Mouse (Mus musculus): ENCODE measurements around the gene Ctc1.
"Not testable (repeated sequence)": the region's sequence is repeated elsewhere in the genome, so short reads cannot be mapped to it uniquely, and the experiment has no call there.

Ctc1 gene

GRCm38 (mm10) chr11:69008182-69009121 lies 7.3 kb upstream of the Ctc1 start, which contains the start of gene Pfas:
Gene Pfas, minus strand, starts transcription at chr11:69008460.
- DNase-seq (ENCODE audit: low spot score) = peak; percentile 93

- no peak for DNase-seq (ENCODE audit: low spot score)
Measured at GRCm38 (mm10) chr11:69009508-69009907, 6.2 kb upstream of the Ctc1 start.

- DNase-seq (ENCODE audit: low spot score) = no peak
Measured at GRCm38 (mm10) chr11:69010400-69011323, 5.0 kb upstream of the Ctc1 start.

- DNase-seq (ENCODE audit: low spot score) = not testable (repeated sequence)
Measured at GRCm38 (mm10) chr11:69011445-69011844, 4.3 kb upstream of the Ctc1 start.

- peak; percentile 72 for DNase-seq (ENCODE audit: low spot score)
Measured at GRCm38 (mm10) chr11:69012071-69012601, 3.6 kb upstream of the Ctc1 start.

GRCm38 (mm10) chr11:69016755-69017154 lies 1.0 kb downstream of the Ctc1 start:
- DNase-seq (ENCODE audit: low spot score) = no peak

GRCm38 (mm10) chr11:69020691-69021090 lies 5.0 kb downstream of the Ctc1 start:
- no peak for DNase-seq (ENCODE audit: low spot score)

GRCm38 (mm10) chr11:69026562-69026961 lies 10.9 kb downstream of the Ctc1 start:
- no peak for DNase-seq (ENCODE audit: low spot score)

GRCm38 (mm10) chr11:69028805-69029204 lies 13.1 kb downstream of the Ctc1 start:
- no peak for DNase-seq (ENCODE audit: low spot score)

GRCm38 (mm10) chr11:69033552-69033951 lies 17.8 kb downstream of the Ctc1 start:
- no peak for DNase-seq (ENCODE audit: low spot score)

GRCm38 (mm10) chr11:69034585-69034984 lies 18.9 kb downstream of the Ctc1 start:
- no peak for DNase-seq (ENCODE audit: low spot score)

GRCm38 (mm10) chr11:69035411-69035810 lies 19.7 kb downstream of the Ctc1 start:
- DNase-seq (ENCODE audit: low spot score) = no peak

- peak; percentile 73 for DNase-seq (ENCODE audit: low spot score)
Measured at GRCm38 (mm10) chr11:69035849-69036248, 20.1 kb downstream of the Ctc1 start.

- peak; percentile 90 for DNase-seq (ENCODE audit: low spot score)
Measured at GRCm38 (mm10) chr11:69036486-69037230, 20.9 kb downstream of the Ctc1 start.

- peak; percentile 72 for DNase-seq (ENCODE audit: low spot score)
Measured at GRCm38 (mm10) chr11:69037231-69038061, 21.7 kb downstream of the Ctc1 start.

- no peak for DNase-seq (ENCODE audit: low spot score)
Measured at GRCm38 (mm10) chr11:69038173-69038572, 22.5 kb downstream of the Ctc1 start.

GRCm38 (mm10) chr11:69045531-69046394 lies 30.1 kb downstream of the Ctc1 start, which contains the start of gene Aurkb:
Gene Aurkb, plus strand, starts transcription at chr11:69045647.
- DNase-seq (ENCODE audit: low spot score) = peak; percentile 64

- no peak for DNase-seq (ENCODE audit: low spot score)
Measured at GRCm38 (mm10) chr11:69046395-69046774, 30.7 kb downstream of the Ctc1 start.

GRCm38 (mm10) chr11:69047592-69047991 lies 31.9 kb downstream of the Ctc1 start:
- DNase-seq (ENCODE audit: low spot score) = no peak

- DNase-seq (ENCODE audit: low spot score) = no peak
Measured at GRCm38 (mm10) chr11:69048151-69048550, 32.4 kb downstream of the Ctc1 start.

Measured in urinary bladder, postnatal 25 days (tissue).